Mouse (Mus musculus) midbrain, postnatal 0 days (tissue): Measurements from ENCODE around the gene Kcna5. TPM values are rescaled to one million over a fixed set of nuclear protein-coding genes. Genes with fewer than 3 reads are reported as not detected.

Source experiments
- ATAC-seq: fragments of 200-750 bp; cut with Nextera tagmentation; 2 replicates; pipeline ENCODE4 v1.8.0; 2017; ENCODE audit warnings: moderate number of reproducible peaks, mild to moderate bottlenecking, moderate TSS enrichment, moderate library complexity; ENCODE audit not compliant: low FRiP score
- DNase-seq: peaks from one replicate; pipeline ENCODE4 v3.0.0-alpha.2; 2015; ENCODE audit warnings: low spot score
- H3K27ac ChIP-seq: fragments of 300-500 bp; sonication (generic); 2 replicates; pipeline ENCODE4 v1.5.1; 2014; ENCODE audit warnings: low read depth, mild to moderate bottlenecking, low read length, mixed read lengths
- H3K27me3 ChIP-seq: fragments of 300-500 bp; sonication (generic); 2 replicates; pipeline ENCODE4 v1.6.1; 2014; ENCODE audit warnings: low read length, control low read depth, mixed read lengths; ENCODE audit not compliant: insufficient read depth
- H3K36me3 ChIP-seq: fragments of 300-500 bp; sonication (generic); 2 replicates; pipeline ENCODE4 v1.6.1; 2014; ENCODE audit warnings: low read length, control low read depth, mixed read lengths; ENCODE audit not compliant: insufficient read depth
- H3K4me1 ChIP-seq: fragments of 300-500 bp; sonication (generic); 2 replicates; pipeline ENCODE4 v1.6.1; 2014; ENCODE audit warnings: mild to moderate bottlenecking, control low read depth, antibody characterized with exemption, low read length, mixed read lengths; ENCODE audit not compliant: insufficient read depth
- H3K4me2 ChIP-seq: fragments of 300-500 bp; sonication (generic); 2 replicates; pipeline ENCODE4 v1.6.1; 2014; ENCODE audit warnings: low read depth, mild to moderate bottlenecking, low read length, mixed read lengths; ENCODE audit not compliant: poor library complexity, severe bottlenecking
- H3K4me3 ChIP-seq: fragments of 300-500 bp; sonication (generic); 2 replicates; pipeline ENCODE4 v1.5.1; 2014; ENCODE audit warnings: low read depth, mild to moderate bottlenecking, low read length, moderate library complexity
- H3K9ac ChIP-seq: fragments of 300-500 bp; sonication (generic); replicated peaks from 2 replicates; pipeline ENCODE4 v1.6.1; 2014; ENCODE audit warnings: mild to moderate bottlenecking, low read length, moderate library complexity, mixed read lengths; ENCODE audit not compliant: poor library complexity, severe bottlenecking
- H3K9me3 ChIP-seq: fragments of 300-500 bp; sonication (generic); 2 replicates; pipeline ENCODE4 v1.6.1; 2016; ENCODE audit warnings: low read length, control low read depth
- CTCF ChIP-seq: IDR thresholded peaks from 2 replicates; pipeline ENCODE4 v1.5.1; 2016; ENCODE audit warnings: antibody characterized with exemption, mild to moderate bottlenecking
- WGBS: fragments of 180-500 bp; shearing (Covaris S2); extraction: QIAGEN DNeasy Blood & Tissue Kit; methylation state at CpG from one replicate; pipeline ENCODE4 v1.1.7; 2014; 5-methylcytosine and 5-hydroxymethylcytosine counted together
- polyA plus RNA-seq: library from polyadenylated mRNA; unstranded; fragments of >200 nt; fragmentation: Nextera tagmentation; extraction: Ambion mirVana; gene quantifications from 2 replicates; pipeline ENCODE4 v1.2.1, GENCODE M21; 2015
- total RNA-seq: library from RNA; depleted of rRNA; stranded (reverse); fragments of >200 nt; gene quantifications from 2 replicates; pipeline ENCODE4 v1.2.3, GENCODE M21; 2014

The Kcna5 gene
- total and polyA plus RNA-seq, 2 experiments from 2014 or later = 3.8 to 4.9 TPM

DNA sequence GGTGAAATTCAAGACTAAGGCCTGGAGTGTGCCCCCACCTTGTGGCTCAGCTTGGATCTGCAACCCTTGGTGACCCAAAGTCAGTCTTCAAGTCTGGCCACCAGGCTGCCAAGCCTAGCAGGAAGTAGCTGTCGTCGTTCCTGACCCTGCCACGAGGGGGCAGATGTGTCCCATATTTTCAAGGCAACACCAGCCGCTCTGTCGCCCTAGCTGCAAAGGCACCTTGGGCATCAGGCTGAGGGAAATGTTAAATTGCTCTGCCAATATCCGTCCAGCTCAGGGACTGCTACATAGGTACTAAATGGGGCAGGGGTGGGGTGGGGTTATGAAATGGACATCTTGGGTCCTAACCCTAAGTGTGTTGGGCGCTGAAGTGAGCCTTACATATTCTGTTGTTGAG lies 28.7 kb upstream of the Kcna5 start:
- ATAC-seq = no peak
- Histone ChIP-seq H3K36me3 (no peaks in the 10 kb centered on the region), H3K9me3 (no peaks in the 10 kb centered on the region), H3K4me2 (no peak overlapping the region), H3K4me1 (no peaks in the 10 kb centered on the region), H3K27me3 (no peaks in the 10 kb centered on the region), H3K4me3 (no peak overlapping the region), H3K27ac (no peak overlapping the region), H3K9ac (no peak overlapping the region)
- WGBS = 16% methylated on average over 7 of the region's 7 CpGs
- peak; percentile 91 for TF ChIP-seq CTCF
- peak; percentile 89 for DNase-seq

DNA sequence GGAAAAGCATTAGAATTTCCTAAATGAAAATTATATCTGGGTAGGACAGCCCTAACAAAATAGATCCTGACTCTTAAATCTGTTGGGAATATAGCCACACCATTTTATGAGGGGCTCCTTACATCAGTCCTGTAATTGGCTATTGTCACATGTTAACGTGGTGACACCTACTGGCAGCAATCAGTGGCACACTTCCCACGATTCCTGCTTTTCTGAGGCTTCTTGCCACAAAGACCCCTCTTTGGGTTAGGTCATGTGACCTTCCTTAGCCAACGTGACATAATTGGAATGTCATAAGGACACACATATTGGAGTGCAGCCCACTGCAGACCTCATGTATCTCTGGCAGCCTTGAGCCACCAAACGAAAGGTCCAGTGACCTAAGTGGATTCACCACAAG lies 26.5 kb upstream of the Kcna5 start:
- Histone ChIP-seq H3K36me3 (no peaks in the 10 kb centered on the region), H3K9ac (no peak overlapping the region), H3K4me3 (no peak overlapping the region), H3K27ac (no peak overlapping the region), H3K9me3 (no peaks in the 10 kb centered on the region), H3K4me1 (no peaks in the 10 kb centered on the region), H3K4me2 (no peak overlapping the region), H3K27me3 (no peaks in the 10 kb centered on the region)
- 29% methylated on average over 4 of the region's 4 CpGs for WGBS
- DNase-seq = peak; percentile 47
- TF ChIP-seq CTCF = peak; percentile 71
- no peak for ATAC-seq

DNA sequence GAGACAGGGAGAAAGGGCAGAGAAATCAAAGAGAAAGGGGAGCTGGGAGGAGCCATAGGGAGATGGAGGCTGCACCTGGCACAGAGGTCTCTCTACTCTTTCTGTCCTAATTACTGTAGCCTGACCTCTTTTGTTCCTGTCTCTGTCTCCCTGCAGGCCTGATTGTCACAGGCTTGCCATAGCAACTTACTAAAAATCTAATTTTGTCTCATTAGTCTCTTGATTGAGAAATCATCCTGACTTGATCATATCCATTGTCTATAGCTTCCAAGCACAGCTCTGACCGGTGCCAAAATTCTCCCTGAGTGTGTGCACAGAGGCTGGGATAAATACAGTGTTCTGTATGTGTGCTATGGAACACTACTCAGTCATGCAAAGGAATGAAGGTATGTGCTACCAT lies 25.5 kb upstream of the Kcna5 start:
- Histone ChIP-seq H3K4me3 (no peak overlapping the region), H3K9me3 (no peaks in the 10 kb centered on the region), H3K36me3 (no peaks in the 10 kb centered on the region), H3K27me3 (no peaks in the 10 kb centered on the region), H3K27ac (no peak overlapping the region; the same call in 1 of the 2 replicates), H3K4me1 (no peaks in the 10 kb centered on the region), H3K4me2 (no peak overlapping the region), H3K9ac (no peak overlapping the region)
- WGBS = 68% methylated on average over 1 of the region's 1 CpGs
- no peak for TF ChIP-seq CTCF
- ATAC-seq = no peak
- DNase-seq = no peak

DNA sequence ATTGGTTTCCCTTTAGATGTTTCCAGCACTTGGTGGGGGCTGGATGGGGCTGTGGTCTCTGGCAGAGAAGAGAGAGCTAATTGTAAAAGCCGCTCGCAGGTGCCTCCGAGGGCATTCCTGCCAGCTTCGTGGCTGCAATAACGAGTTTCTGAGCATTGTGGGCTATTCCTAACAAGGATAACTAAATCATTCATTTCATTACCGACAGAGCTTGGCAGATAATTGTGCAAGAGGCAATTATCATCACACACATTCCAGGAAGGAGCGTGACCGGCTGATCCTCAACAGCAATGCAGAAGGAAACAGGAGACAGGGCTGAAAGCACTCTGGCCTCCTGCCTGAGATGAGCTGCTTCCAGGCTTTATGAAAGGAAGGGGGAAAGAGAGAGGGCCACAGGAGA lies 24.8 kb upstream of the Kcna5 start:
- Histone ChIP-seq H3K9me3 (no peaks in the 10 kb centered on the region), H3K36me3 (no peaks in the 10 kb centered on the region), H3K4me2 (no peak overlapping the region), H3K27ac (peak overlapping the region; percentile 47), H3K9ac (no peak overlapping the region), H3K27me3 (no peaks in the 10 kb centered on the region), H3K4me3 (no peak overlapping the region), H3K4me1 (no peaks in the 10 kb centered on the region)
- DNase-seq (peak; percentile 57), ATAC-seq (no peak)
- 19% methylated on average over 8 of the region's 8 CpGs for WGBS
- TF ChIP-seq CTCF = no peak

DNA sequence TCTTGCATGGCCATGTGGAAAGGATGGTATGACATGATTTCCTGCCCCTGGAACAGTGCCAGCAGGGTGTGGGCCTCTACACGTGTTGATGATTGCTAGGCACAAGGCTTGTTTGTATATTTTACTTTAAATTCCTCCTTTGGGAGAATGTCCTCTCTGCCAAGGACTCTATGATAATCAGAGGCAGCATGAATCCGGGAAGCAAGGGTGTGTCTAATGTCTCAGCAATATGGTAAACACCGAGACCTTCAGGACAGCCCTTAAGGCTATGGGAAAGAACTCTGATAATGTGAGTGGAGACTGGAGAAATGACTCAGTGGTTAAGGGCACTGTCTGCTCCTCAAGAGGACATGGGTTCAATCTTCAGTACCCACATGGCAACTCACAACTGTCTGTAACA lies 23.1 kb upstream of the Kcna5 start:
- H3K4me2 ChIP-seq = no peak overlapping the region

DNA sequence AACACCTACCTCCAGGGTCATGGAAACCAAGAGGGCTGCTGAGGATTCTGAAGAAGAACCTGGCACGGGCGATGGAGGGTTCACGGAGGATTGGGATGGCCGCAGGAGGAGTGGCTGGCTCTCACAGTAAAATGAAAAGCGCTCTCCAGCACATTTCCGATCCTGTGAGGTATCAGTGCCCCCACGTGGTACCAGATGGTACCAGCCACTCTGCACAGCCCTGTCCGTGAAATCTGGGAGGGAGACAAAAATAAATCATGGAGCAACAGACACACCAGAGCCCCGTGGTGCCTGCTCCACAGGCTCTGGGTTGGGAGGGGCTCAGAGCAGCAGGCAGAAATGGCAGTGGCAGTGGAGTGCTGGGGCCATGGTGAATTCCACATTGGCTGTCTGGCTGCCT lies 18.6 kb upstream of the Kcna5 start:
- no peak overlapping the region for H3K9ac ChIP-seq
- DNase-seq (peak; percentile 68), ATAC-seq (peak; percentile 36)
- H3K36me3 ChIP-seq = no peaks in the 10 kb centered on the region
- no peak overlapping the region for H3K4me2 ChIP-seq
- H3K27me3 ChIP-seq = no peaks in the 10 kb centered on the region
- no peak overlapping the region for H3K27ac ChIP-seq
- H3K9me3 ChIP-seq = no peaks in the 10 kb centered on the region
- 23% methylated on average over 9 of the region's 9 CpGs for WGBS
- no peaks in the 10 kb centered on the region for H3K4me1 ChIP-seq
- H3K4me3 ChIP-seq = no peak overlapping the region
- TF ChIP-seq CTCF = peak; percentile 77

More for the DNA sequence above, 23.1 kb upstream of the Kcna5 start:
- no peak for TF ChIP-seq CTCF
- ATAC-seq = no peak
- WGBS = 82% methylated on average over 3 of the region's 3 CpGs
- no peaks in the 10 kb centered on the region for H3K4me1 ChIP-seq
- H3K9ac ChIP-seq = no peak overlapping the region
- H3K36me3 ChIP-seq = no peaks in the 10 kb centered on the region
- no peak overlapping the region for H3K4me3 ChIP-seq
- H3K27ac ChIP-seq = no peak overlapping the region
- H3K9me3 ChIP-seq = no peaks in the 10 kb centered on the region
- DNase-seq = no peak
- no peaks in the 10 kb centered on the region for H3K27me3 ChIP-seq
